Mouse (Mus musculus) skeletal muscle tissue, adult 2 months (tissue): ENCODE data around the gene Prkcg.
"Not testable (repeated sequence)": the region's sequence is repeated elsewhere in the genome, so short reads cannot be mapped to it uniquely, and the experiment has no call there.

ENCODE experiments used
- DNase-seq: peaks from one replicate; pipeline ENCODE4 v3.0.0-alpha.2; 2012; ENCODE audit warnings: low read depth, low spot score

Gene Prkcg

GRCm38 (mm10) chr7:3290257-3291033 is 1.5 kb downstream of the Prkcg start:
- DNase-seq: peak; percentile 94

- no peak for DNase-seq
Measured at GRCm38 (mm10) chr7:3291197-3291596, 2.2 kb downstream of the Prkcg start.

GRCm38 (mm10) chr7:3291764-3292163 is 2.8 kb downstream of the Prkcg start:
- DNase-seq: no peak

- not testable (repeated sequence) for DNase-seq
Measured at GRCm38 (mm10) chr7:3292271-3292670, 3.3 kb downstream of the Prkcg start.

- DNase-seq: peak; percentile 91
Measured at GRCm38 (mm10) chr7:3292791-3293190, 3.8 kb downstream of the Prkcg start.

GRCm38 (mm10) chr7:3294794-3295193 is 5.8 kb downstream of the Prkcg start:
- no peak for DNase-seq

GRCm38 (mm10) chr7:3295321-3296110 is 6.5 kb downstream of the Prkcg start:
- DNase-seq: no peak

- DNase-seq: no peak
Measured at GRCm38 (mm10) chr7:3296711-3297110, 7.7 kb downstream of the Prkcg start.

GRCm38 (mm10) chr7:3299941-3300617 is 11.1 kb downstream of the Prkcg start:
- no peak for DNase-seq

- no peak for DNase-seq
Measured at GRCm38 (mm10) chr7:3300891-3301627, 12.1 kb downstream of the Prkcg start.

GRCm38 (mm10) chr7:3301628-3302555 is 12.9 kb downstream of the Prkcg start:
- no peak for DNase-seq

- DNase-seq: no peak
Measured at GRCm38 (mm10) chr7:3302556-3303275, 13.7 kb downstream of the Prkcg start.

- no peak for DNase-seq
Measured at GRCm38 (mm10) chr7:3303276-3303781, 14.3 kb downstream of the Prkcg start.

GRCm38 (mm10) chr7:3303789-3304188 is 14.8 kb downstream of the Prkcg start:
- DNase-seq: no peak

GRCm38 (mm10) chr7:3304298-3304697 is 15.3 kb downstream of the Prkcg start:
- DNase-seq: no peak

- no peak for DNase-seq
Measured at GRCm38 (mm10) chr7:3306400-3306799, 17.4 kb downstream of the Prkcg start.

GRCm38 (mm10) chr7:3308646-3309045 is 19.7 kb downstream of the Prkcg start:
- no peak for DNase-seq

- no peak for DNase-seq
Measured at GRCm38 (mm10) chr7:3310233-3310632, 21.3 kb downstream of the Prkcg start.

GRCm38 (mm10) chr7:3313571-3313970 is 24.6 kb downstream of the Prkcg start:
- no peak for DNase-seq

GRCm38 (mm10) chr7:3314121-3314520 is 25.1 kb downstream of the Prkcg start:
- no peak for DNase-seq
